Mouse (Mus musculus) heart, embryonic 14.5 days (tissue): Measurements from ENCODE around the gene Pyroxd2. TPM values are rescaled to one million over a fixed set of nuclear protein-coding genes. Genes with fewer than 3 reads are reported as not detected.
A peak's percentile ranks its signal among the peaks of the same experiment; 100 is the strongest.
"Not testable (repeated sequence)": the region's sequence is repeated elsewhere in the genome, so short reads cannot be mapped to it uniquely, and the experiment has no call there.

Source experiments
- ATAC-seq: fragments of 200-750 bp; cut with Nextera tagmentation; 2 replicates; pipeline ENCODE4 v1.8.0; 2017; ENCODE audit warnings: low read depth, moderate TSS enrichment; ENCODE audit not compliant: insufficient number of reproducible peaks, insufficient read depth, low FRiP score
- H3K27ac ChIP-seq, 2 experiments: fragments of 200-500 bp in 1 of 2; fragments of 300-500 bp in 1 of 2; sonication (generic) in 1 of 2; replicated peaks in 1 of 2; 2 replicates each; pipeline ENCODE4 v1.5.1; 2012 to 2014; ENCODE audit warnings: low read depth in 2 of 2, low read length in 2 of 2, control low read depth in 1 of 2, mild to moderate bottlenecking in 1 of 2, mixed read lengths in 1 of 2; ENCODE audit not compliant: control insufficient read depth in 1 of 2, insufficient read depth in 1 of 2
- H3K27me3 ChIP-seq: fragments of 300-500 bp; sonication (generic); 2 replicates; pipeline ENCODE4 v1.6.1; 2014; ENCODE audit warnings: mild to moderate bottlenecking, low read length, control low read depth; ENCODE audit not compliant: control insufficient read depth, insufficient read depth
- H3K36me3 ChIP-seq: fragments of 300-500 bp; sonication (generic); 2 replicates; pipeline ENCODE4 v1.6.1; 2014; ENCODE audit warnings: mild to moderate bottlenecking, control low read depth, low read length, mixed read lengths; ENCODE audit not compliant: control insufficient read depth, insufficient read depth
- H3K4me1 ChIP-seq, 2 experiments: fragments of 200-500 bp in 1 of 2; fragments of 300-500 bp in 1 of 2; sonication (generic) in 1 of 2; 2 replicates each; pipeline ENCODE4 v1.6.1; 2012 to 2014; ENCODE audit warnings: low read length in 2 of 2, control low read depth in 1 of 2, mixed read lengths in 1 of 2; ENCODE audit not compliant: control insufficient read depth in 2 of 2, insufficient read depth in 2 of 2
- H3K4me2 ChIP-seq: fragments of 300-500 bp; sonication (generic); 2 replicates; pipeline ENCODE4 v1.6.1; 2014; ENCODE audit warnings: mild to moderate bottlenecking, low read length
- H3K4me3 ChIP-seq, 2 experiments: fragments of 200-500 bp in 1 of 2; fragments of 300-500 bp in 1 of 2; sonication (generic) in 1 of 2; 2 replicates each; pipeline ENCODE4 v1.5.1; 2012 to 2014; ENCODE audit warnings: low read length in 2 of 2, mild to moderate bottlenecking in 2 of 2, control low read depth in 1 of 2, low read depth in 1 of 2, moderate library complexity in 1 of 2; ENCODE audit not compliant: control insufficient read depth in 1 of 2, insufficient read depth in 1 of 2
- H3K9ac ChIP-seq: fragments of 300-500 bp; sonication (generic); 2 replicates; pipeline ENCODE4 v1.6.1; 2014; ENCODE audit warnings: mild to moderate bottlenecking, low read length
- H3K9me3 ChIP-seq: fragments of 300-500 bp; sonication (generic); 2 replicates; pipeline ENCODE4 v1.6.1; 2016; ENCODE audit warnings: low read length, control low read depth; ENCODE audit not compliant: control insufficient read depth
- WGBS: fragments of 180-500 bp; shearing (Covaris S2); extraction: QIAGEN DNeasy Blood & Tissue Kit; methylation state at CpG from one replicate; pipeline ENCODE4 v1.1.7; 2014; 5-methylcytosine and 5-hydroxymethylcytosine counted together
- polyA plus RNA-seq: library from polyadenylated mRNA; unstranded; fragments of >200 nt; fragmentation: Nextera tagmentation; extraction: Ambion mirVana; gene quantifications from 2 replicates; pipeline ENCODE4 v1.2.1, GENCODE M21; 2014

Pyroxd2 gene
- polyA plus RNA-seq, 1 experiment from 2014 or later: 4.7 TPM

DNA sequence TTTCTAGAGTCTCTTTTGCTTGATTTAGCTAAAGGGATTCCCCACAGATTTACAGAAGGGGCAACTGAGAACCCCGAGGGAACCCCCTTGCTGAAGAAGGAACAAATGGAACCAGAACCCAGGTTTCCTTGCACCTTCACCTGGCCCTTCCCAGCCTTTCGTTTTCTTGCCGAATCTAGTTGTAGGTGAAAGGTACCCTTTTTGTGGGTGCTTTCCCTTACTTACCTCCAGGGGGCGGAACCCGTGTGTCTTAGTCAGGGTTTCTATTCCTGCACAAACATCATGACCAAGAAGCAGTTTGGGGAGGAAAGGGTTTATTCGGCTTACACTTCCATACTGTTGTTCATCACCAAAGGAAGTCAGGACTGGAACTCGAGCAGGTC lies 27.6 kb upstream of the Pyroxd2 start:
- H3K36me3 ChIP-seq, ATAC-seq, H3K4me1 ChIP-seq, H3K27me3 ChIP-seq, H3K9me3 ChIP-seq: not testable (repeated sequence)
- Histone ChIP-seq H3K4me2 (peak overlapping the region; percentile 71), H3K4me3 (peak overlapping the region; percentile 65 to 91), H3K27ac (peak overlapping the region; percentile 59 to 77; a peak in 3 of 4 replicates), H3K9ac (peak overlapping the region; percentile 74)
- WGBS: 49% methylated on average over 7 of the region's 7 CpGs

DNA sequence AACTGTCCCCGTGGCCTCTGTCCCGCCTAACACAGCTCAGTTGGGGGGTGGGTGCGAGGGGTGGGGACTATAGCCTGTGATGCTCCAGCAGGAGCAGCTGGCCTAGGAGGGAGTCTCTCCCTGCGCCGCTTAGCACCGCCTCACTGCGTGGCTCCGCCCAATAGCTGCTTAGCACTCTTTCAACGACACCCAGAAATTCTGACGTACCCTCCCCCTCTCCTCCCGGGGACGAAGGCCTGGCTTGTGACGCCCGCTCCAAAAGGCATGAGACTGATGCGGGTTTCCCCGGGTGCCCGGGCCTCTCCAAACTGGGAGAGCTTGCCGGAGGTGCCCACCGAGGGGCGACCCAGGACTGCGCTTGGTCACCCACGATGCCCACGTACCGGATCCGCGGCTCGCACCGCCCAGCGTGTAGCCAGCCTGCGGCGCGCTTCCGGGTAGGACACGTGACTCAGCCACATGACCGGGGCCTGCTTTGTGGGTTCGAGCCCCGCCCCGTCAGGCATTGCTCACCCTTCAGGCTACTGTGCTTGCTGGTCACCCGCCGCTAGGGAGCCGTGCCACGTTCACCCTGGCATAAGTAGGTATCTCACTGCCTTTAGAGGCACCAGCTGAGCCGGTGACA lies 27.1 kb upstream of the Pyroxd2 start, which contains the start of gene Hps1:
Gene Hps1, minus strand, starts transcription at position 448 of the 625 bp plus-strand sequence.
- H3K36me3 ChIP-seq: no peaks in the 10 kb centered on the region
- H3K27me3 ChIP-seq: no peaks in the 10 kb centered on the region
- peak within 1 kb of the TSS; percentile 74 for H3K9ac ChIP-seq
- peak within 1 kb of the TSS; percentile 65 to 91 for H3K4me3 ChIP-seq
- peak within 1 kb of the TSS; percentile 71 for H3K4me2 ChIP-seq
- peak within 1 kb of the TSS; percentile 59 to 77 for H3K27ac ChIP-seq
- under 1% methylated on average over 43 of the region's 43 CpGs for WGBS
- ATAC-seq: peak; percentile 92
- H3K9me3 ChIP-seq: no peaks in the 10 kb centered on the region
- peaks cover 3 to 6% of the 10 kb centered on the region in 2 experiments; a peak in 2 of 4 replicates for H3K4me1 ChIP-seq

DNA sequence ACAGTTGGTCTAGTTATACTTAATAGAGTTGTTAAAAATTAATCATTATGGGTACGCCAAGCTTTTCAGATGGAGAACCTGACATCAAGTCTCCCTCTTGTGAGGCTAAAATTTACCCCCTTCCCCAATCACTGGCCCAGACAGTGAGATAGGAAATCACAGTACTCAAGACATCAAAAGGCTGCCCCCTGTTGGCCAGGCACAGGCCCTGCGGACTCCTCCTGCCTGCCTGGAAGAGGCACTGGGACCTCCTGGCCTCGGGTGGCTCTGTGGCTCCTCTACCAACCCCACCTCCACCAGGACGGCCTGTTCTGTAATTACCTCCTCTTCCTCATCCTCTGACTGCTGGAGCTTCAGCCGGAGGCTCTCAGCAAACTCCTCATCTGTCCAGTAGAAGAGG lies 25.2 kb upstream of the Pyroxd2 start:
- Histone ChIP-seq H3K9ac (no peak overlapping the region), H3K27ac (no peak overlapping the region), H3K4me3 (no peak overlapping the region), H3K27me3 (no peaks in the 10 kb centered on the region), H3K4me2 (no peak overlapping the region), H3K9me3 (no peaks in the 10 kb centered on the region), H3K36me3 (no peaks in the 10 kb centered on the region), H3K4me1 (peaks cover 3 to 6% of the 10 kb centered on the region in 2 experiments; a peak in 2 of 4 replicates)
- ATAC-seq: no peak
- WGBS: 74% methylated on average over 5 of the region's 5 CpGs

DNA sequence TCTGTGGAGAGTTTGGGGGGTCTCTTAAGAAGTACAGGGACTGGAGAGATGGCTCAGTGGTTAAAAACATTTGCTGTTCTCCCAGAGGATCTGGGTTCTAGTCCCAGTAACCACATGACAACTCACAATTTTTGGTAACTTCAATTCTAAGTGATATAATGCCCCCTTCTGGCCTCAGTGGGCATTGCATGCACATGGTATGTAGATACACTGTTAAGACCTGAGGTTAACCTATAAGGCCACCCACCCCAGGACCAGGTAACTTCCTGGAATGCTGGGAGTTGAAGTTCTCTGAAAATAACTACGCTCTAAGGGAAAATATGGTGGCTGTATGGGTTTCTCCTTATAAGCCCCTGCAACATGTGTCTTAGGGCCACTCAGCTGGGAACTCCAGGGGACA lies 24.2 kb upstream of the Pyroxd2 start:
- H3K9ac ChIP-seq: no peak overlapping the region
- WGBS: 98% methylated on average over 1 of the region's 1 CpGs
- H3K4me2 ChIP-seq: no peak overlapping the region
- no peak for ATAC-seq
- peaks cover 3 to 6% of the 10 kb centered on the region in 2 experiments; a peak in 2 of 4 replicates for H3K4me1 ChIP-seq
- H3K27ac ChIP-seq: no peak overlapping the region
- no peak overlapping the region for H3K4me3 ChIP-seq
- no peaks in the 10 kb centered on the region for H3K27me3 ChIP-seq
- H3K36me3 ChIP-seq: no peaks in the 10 kb centered on the region
- no peaks in the 10 kb centered on the region for H3K9me3 ChIP-seq

DNA sequence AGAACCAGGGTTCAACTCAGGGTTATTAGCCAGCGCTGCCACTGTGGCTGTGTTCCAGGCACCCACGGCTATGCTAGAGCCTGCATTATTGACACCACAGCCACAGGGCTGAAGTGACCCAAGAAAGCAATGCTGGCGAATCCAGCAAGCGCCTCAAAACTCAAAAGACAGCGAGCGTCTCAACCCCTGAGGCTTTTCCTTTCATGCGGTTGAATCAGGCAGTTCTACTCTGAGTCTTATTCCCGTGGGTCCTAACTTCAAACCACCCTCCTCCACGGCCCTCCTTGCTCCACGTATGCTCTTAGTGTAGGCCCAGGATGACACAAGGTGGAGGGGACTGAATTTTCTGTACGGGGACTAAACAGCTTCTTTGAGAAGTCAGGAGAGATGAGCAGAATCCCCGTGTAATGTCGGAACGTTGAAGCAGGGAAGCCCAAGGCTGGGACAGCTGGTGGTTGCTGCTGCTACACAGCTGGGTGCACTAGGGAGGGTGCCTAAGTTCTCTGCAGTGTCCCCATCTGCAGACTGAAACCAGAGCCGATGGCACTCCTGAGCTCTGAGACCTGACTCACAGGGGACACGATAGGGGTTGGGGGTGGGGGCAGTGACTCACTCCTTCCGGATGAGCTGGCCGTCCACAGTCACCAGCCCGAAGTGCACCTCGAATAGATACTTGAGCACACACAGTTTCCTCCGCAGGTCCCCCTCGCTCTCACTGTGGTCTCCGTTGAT lies 17.7 kb upstream of the Pyroxd2 start:
- no peaks in the 10 kb centered on the region for H3K9me3 ChIP-seq
- no peak overlapping the region for H3K4me2 ChIP-seq
- no peak overlapping the region for H3K9ac ChIP-seq
- no peak for ATAC-seq
- H3K27ac ChIP-seq: no peak overlapping the region
- peaks cover 22% of the 10 kb centered on the region; the same call in 1 of the 2 replicates for H3K36me3 ChIP-seq
- H3K27me3 ChIP-seq: no peaks in the 10 kb centered on the region
- WGBS: 66% methylated on average over 23 of the region's 23 CpGs
- no peak overlapping the region for H3K4me3 ChIP-seq
- H3K4me1 ChIP-seq: peaks cover 0 to 6% of the 10 kb centered on the region in 2 experiments; a peak in 2 of 4 replicates

DNA sequence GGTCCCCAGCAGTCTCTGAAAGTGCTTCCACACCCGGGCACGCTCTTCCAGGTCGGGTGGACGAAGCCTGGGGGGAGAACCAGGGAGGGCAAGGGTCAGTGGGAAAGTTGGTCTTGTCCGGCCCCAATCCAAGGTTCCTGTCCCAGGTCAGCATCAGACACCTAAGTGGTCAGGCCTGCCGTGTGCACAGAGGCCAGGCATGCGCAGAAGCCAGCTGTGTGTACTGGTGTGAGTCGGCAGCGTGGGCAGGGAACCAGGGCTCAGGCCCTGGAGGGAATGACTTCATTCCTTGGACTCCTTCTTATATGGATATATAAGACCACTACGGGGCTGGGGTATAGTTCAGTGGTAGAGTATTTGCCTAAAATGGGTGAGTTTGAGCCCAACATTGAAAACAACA lies 17.1 kb upstream of the Pyroxd2 start:
- peaks cover 22% of the 10 kb centered on the region; the same call in 1 of the 2 replicates for H3K36me3 ChIP-seq
- 89% methylated on average over 10 of the region's 10 CpGs for WGBS
- H3K27ac ChIP-seq: no peak overlapping the region
- H3K4me1 ChIP-seq: peaks cover 0 to 6% of the 10 kb centered on the region in 2 experiments; a peak in 2 of 4 replicates
- H3K27me3 ChIP-seq: no peaks in the 10 kb centered on the region
- no peaks in the 10 kb centered on the region for H3K9me3 ChIP-seq
- no peak overlapping the region for H3K9ac ChIP-seq
- no peak for ATAC-seq
- no peak overlapping the region for H3K4me2 ChIP-seq
- no peak overlapping the region for H3K4me3 ChIP-seq

DNA sequence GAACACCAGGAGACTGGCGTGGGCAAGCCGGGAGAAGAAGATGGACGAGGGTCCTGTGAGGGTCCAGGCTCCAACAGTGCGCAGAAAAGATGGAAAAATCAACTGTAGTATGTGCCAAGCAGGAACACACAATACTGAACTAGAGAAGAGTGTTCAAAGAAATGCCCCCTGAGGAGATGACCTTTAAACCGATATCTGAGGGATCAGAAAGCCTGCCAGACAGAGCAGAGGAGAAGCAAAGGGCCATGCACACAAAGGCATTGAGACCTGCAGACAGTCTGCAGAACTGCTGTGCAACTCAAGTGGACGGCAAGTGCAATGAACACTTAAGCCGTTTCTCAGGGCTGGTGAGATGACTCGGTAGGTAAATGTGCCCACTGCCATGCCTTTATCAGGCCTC lies 14.8 kb upstream of the Pyroxd2 start:
- no peak for ATAC-seq
- no peak overlapping the region for H3K4me2 ChIP-seq
- peaks cover 0 to 6% of the 10 kb centered on the region in 2 experiments; a peak in 2 of 4 replicates for H3K4me1 ChIP-seq
- 69% methylated on average over 8 of the region's 8 CpGs for WGBS
- no peak overlapping the region for H3K27ac ChIP-seq
- peaks cover 22% of the 10 kb centered on the region; the same call in 1 of the 2 replicates for H3K36me3 ChIP-seq
- H3K9ac ChIP-seq: no peak overlapping the region
- no peak overlapping the region for H3K4me3 ChIP-seq
- no peaks in the 10 kb centered on the region for H3K27me3 ChIP-seq
- H3K9me3 ChIP-seq: no peaks in the 10 kb centered on the region
